Mouse (Mus musculus): ENCODE measurements at regions not wholly inside any gene's neighbourhood (a gene's known extent, or its start where the extent isn't known, plus 50 kb on each side); places are given as distances from the start of the nearest gene placed in this dataset.

GRCm38 (mm10) chr13:47355169-47355568 is 232.7 kb downstream of the Rnf144b start:
- no peaks in the 10 kb centered on the region for H3K36me3 ChIP-seq (replicated peaks; ENCODE audit: control insufficient read depth, insufficient read depth, low read depth)
- ATAC-seq (ENCODE audit: insufficient read depth), result no peak

GRCm38 (mm10) chr13:47358986-47359385 is 236.5 kb downstream of the Rnf144b start:
- H3K4me1 ChIP-seq (replicated peaks; ENCODE audit: control insufficient read depth in 2 of 2, insufficient read depth in 2 of 2, low read length in 1 of 2), result no peaks in the 10 kb centered on the region
- no peaks in the 10 kb centered on the region for H3K27me3 ChIP-seq (ENCODE audit: control insufficient read depth, insufficient read depth, low read length)
- no peak overlapping the region for H3K4me2 ChIP-seq (ENCODE audit: low read depth)
- H3K27ac ChIP-seq, result no peak overlapping the region
- ATAC-seq (ENCODE audit: insufficient read depth) (no peak), DNase-seq (ENCODE audit: low read depth in 3 of 3, low spot score in 3 of 3) (no peak)
- 65% methylated on average over 9 of the region's 9 CpGs for WGBS (ENCODE audit: insufficient replicate concordance)
- no peak overlapping the region for H3K9ac ChIP-seq (replicated peaks)
- H3K36me3 ChIP-seq (replicated peaks; ENCODE audit: control insufficient read depth, insufficient read depth, low read depth), result no peaks in the 10 kb centered on the region
- TF ChIP-seq EP300 (IDR thresholded peaks at IDR 0.05; ENCODE audit: low read depth) (no peak), CTCF (IDR thresholded peaks at IDR 0.05; ENCODE audit: low read depth) (no peak)
- H3K4me3 ChIP-seq (ENCODE audit: insufficient read depth in 1 of 2, low read depth in 2 of 2, low read length in 2 of 2), result no peak overlapping the region
- H3K9me3 ChIP-seq (ENCODE audit: control insufficient read depth, low read length), result no peaks in the 10 kb centered on the region

More at GRCm38 (mm10) chr13:47355169-47355568, 232.7 kb downstream of the Rnf144b start:
- TF ChIP-seq CTCF (IDR thresholded peaks at IDR 0.05; ENCODE audit: low read depth) (no peak), EP300 (IDR thresholded peaks at IDR 0.05; ENCODE audit: low read depth) (no peak)
- Histone ChIP-seq H3K9me3 (ENCODE audit: control insufficient read depth, low read length) (no peaks in the 10 kb centered on the region), H3K9ac (replicated peaks) (no peak overlapping the region), H3K27ac (no peak overlapping the region), H3K27me3 (ENCODE audit: control insufficient read depth, insufficient read depth, low read length) (no peaks in the 10 kb centered on the region), H3K4me2 (ENCODE audit: low read depth) (no peak overlapping the region), H3K4me3 (ENCODE audit: insufficient read depth in 1 of 2, low read depth in 2 of 2, low read length in 2 of 2) (no peak overlapping the region), H3K4me1 (replicated peaks; ENCODE audit: control insufficient read depth in 2 of 2, insufficient read depth in 2 of 2, low read length in 1 of 2) (no peaks in the 10 kb centered on the region)
- DNase-seq (ENCODE audit: low read depth in 3 of 3, low spot score in 3 of 3), result no peak
- WGBS (ENCODE audit: insufficient replicate concordance), result 40% methylated on average over 5 of the region's 5 CpGs

- Histone ChIP-seq H3K9ac (replicated peaks) (no peak overlapping the region), H3K27ac (no peak overlapping the region), H3K9me3 (ENCODE audit: control insufficient read depth, low read length) (no peaks in the 10 kb centered on the region), H3K4me3 (ENCODE audit: insufficient read depth in 1 of 2, low read depth in 2 of 2, low read length in 2 of 2) (no peak overlapping the region), H3K36me3 (replicated peaks; ENCODE audit: control insufficient read depth, insufficient read depth, low read depth) (no peaks in the 10 kb centered on the region), H3K27me3 (ENCODE audit: control insufficient read depth, insufficient read depth, low read length) (no peaks in the 10 kb centered on the region), H3K4me1 (replicated peaks; ENCODE audit: control insufficient read depth in 2 of 2, insufficient read depth in 2 of 2, low read length in 1 of 2) (no peaks in the 10 kb centered on the region), H3K4me2 (ENCODE audit: low read depth) (no peak overlapping the region)
- TF ChIP-seq EP300 (IDR thresholded peaks at IDR 0.05; ENCODE audit: low read depth) (no peak), CTCF (IDR thresholded peaks at IDR 0.05; ENCODE audit: low read depth) (no peak)
- WGBS (ENCODE audit: insufficient replicate concordance), result 67% methylated on average over 7 of the region's 7 CpGs
- no peak for DNase-seq (ENCODE audit: low read depth in 3 of 3, low spot score in 3 of 3)
- no peak for ATAC-seq (ENCODE audit: insufficient read depth)
Measured at GRCm38 (mm10) chr13:47365776-47366175, 243.3 kb downstream of the Rnf144b start.

- no peak for DNase-seq (ENCODE audit: low read depth in 3 of 3, low spot score in 3 of 3)
- Histone ChIP-seq H3K27ac (no peak overlapping the region), H3K9ac (replicated peaks) (no peak overlapping the region), H3K4me1 (replicated peaks; ENCODE audit: control insufficient read depth in 2 of 2, insufficient read depth in 2 of 2, low read length in 1 of 2) (no peaks in the 10 kb centered on the region), H3K4me2 (ENCODE audit: low read depth) (no peak overlapping the region), H3K9me3 (ENCODE audit: control insufficient read depth, low read length) (no peaks in the 10 kb centered on the region), H3K4me3 (ENCODE audit: insufficient read depth in 1 of 2, low read depth in 2 of 2, low read length in 2 of 2) (no peak overlapping the region), H3K36me3 (replicated peaks; ENCODE audit: control insufficient read depth, insufficient read depth, low read depth) (no peaks in the 10 kb centered on the region), H3K27me3 (ENCODE audit: control insufficient read depth, insufficient read depth, low read length) (no peaks in the 10 kb centered on the region)
- TF ChIP-seq EP300 (IDR thresholded peaks at IDR 0.05; ENCODE audit: low read depth) (no peak), CTCF (IDR thresholded peaks at IDR 0.05; ENCODE audit: low read depth) (no peak)
- no peak for ATAC-seq (ENCODE audit: insufficient read depth)
- WGBS (ENCODE audit: insufficient replicate concordance), result 67% methylated on average over 13 of the region's 13 CpGs
Measured at GRCm38 (mm10) chr13:47368041-47368823, 245.8 kb downstream of the Rnf144b start.

GRCm38 (mm10) chr13:47374583-47374982 is 252.1 kb downstream of the Rnf144b start:
- H3K36me3 ChIP-seq (replicated peaks; ENCODE audit: control insufficient read depth, insufficient read depth, low read depth), result no peaks in the 10 kb centered on the region
- no peak overlapping the region for H3K4me3 ChIP-seq (ENCODE audit: insufficient read depth in 1 of 2, low read depth in 2 of 2, low read length in 2 of 2)
- no peak overlapping the region for H3K9ac ChIP-seq (replicated peaks)
- H3K4me2 ChIP-seq (ENCODE audit: low read depth), result no peak overlapping the region
- no peaks in the 10 kb centered on the region for H3K27me3 ChIP-seq (ENCODE audit: control insufficient read depth, insufficient read depth, low read length)
- H3K9me3 ChIP-seq (ENCODE audit: control insufficient read depth, low read length), result no peaks in the 10 kb centered on the region
- WGBS (ENCODE audit: insufficient replicate concordance), result 25% methylated on average over 1 of the region's 1 CpGs
- ATAC-seq (ENCODE audit: insufficient read depth) (no peak), DNase-seq (ENCODE audit: low read depth in 3 of 3, low spot score in 3 of 3) (no peak)
- TF ChIP-seq EP300 (IDR thresholded peaks at IDR 0.05; ENCODE audit: low read depth) (no peak), CTCF (IDR thresholded peaks at IDR 0.05; ENCODE audit: low read depth) (no peak)
- no peaks in the 10 kb centered on the region for H3K4me1 ChIP-seq (replicated peaks; ENCODE audit: control insufficient read depth in 2 of 2, insufficient read depth in 2 of 2, low read length in 1 of 2)
- H3K27ac ChIP-seq, result no peak overlapping the region
